ENCODE assay signal across 13 mouse cellular contexts in genomic region chr14:27269836-27270235, GRCm38 (mm10).
DNase-seq lines count a peak whose midpoint lies in the region; ATAC-seq lines count a peak whose summit lies in the region.
"Had no signal": no experiment of that assay in that cellular context is flagged by ENCODE, and none has a peak within 500 bp of the region (broad histone marks: within the 10 kb centered on the region; RNA-seq: fewer than 3 reads in every experiment).

No protein-coding gene starts in this region.

- peaks cover 17% of the 10 kb centered on the region for H3K4me1 ChIP-seq in midbrain, embryonic 11.5 days (ENCODE audit: control insufficient read depth, insufficient read depth, low read length)
- peaks cover 20% of the 10 kb centered on the region for H3K4me1 ChIP-seq in midbrain, embryonic 14.5 days (ENCODE audit: control insufficient read depth, insufficient read depth, low read length)
- no peaks in the 10 kb centered on the region for H3K4me1 ChIP-seq in kidney, embryonic 14.5 days (ENCODE audit: control insufficient read depth, insufficient read depth, low read length)
- peaks cover 11% of the 10 kb centered on the region; the same call in 1 of the 2 replicates for H3K4me1 ChIP-seq in limb, embryonic 10.5 days
- H3K4me1 ChIP-seq: intestine, embryonic 15.5 days had no signal

- H3K4me2 ChIP-seq in midbrain, embryonic 11.5 days = no peak overlapping the region
- H3K4me2 ChIP-seq in midbrain, embryonic 14.5 days (ENCODE audit: low read length) = no peak overlapping the region
- no peak overlapping the region for H3K4me2 ChIP-seq in kidney, embryonic 14.5 days (replicated peaks; ENCODE audit: low read depth, low read length)
- H3K4me2 ChIP-seq: heart, embryonic 15.5 days; intestine, embryonic 15.5 days; midbrain, embryonic 12.5 days; neural tube, embryonic 13.5 days had no signal

- DNase-seq in midbrain, embryonic 11.5 days (ENCODE audit: low spot score, missing footprints) = peak; percentile 23
- DNase-seq in midbrain, embryonic 14.5 days = no peak
- DNase-seq in cerebellum, postnatal 36 days = peak; percentile 80 to 88
- peak; percentile 70 for DNase-seq in left cerebral cortex, adult 11 months (ENCODE audit: low spot score)
- DNase-seq in telencephalon, adult 2 months (ENCODE audit: low read depth, low spot score) = peak; percentile 95
- DNase-seq in lung, postnatal 10 days = no peak
- DNase-seq in limb, embryonic 10.5 days (ENCODE audit: low spot score) = no peak

- no peak overlapping the region for H3K27ac ChIP-seq in midbrain, embryonic 11.5 days (ENCODE audit: low read depth, low read length)
- no peak overlapping the region for H3K27ac ChIP-seq in midbrain, embryonic 14.5 days (replicated peaks; ENCODE audit: low read depth, low read length)
- no peak overlapping the region for H3K27ac ChIP-seq in kidney, embryonic 14.5 days (ENCODE audit: low read depth, low read length)
- H3K27ac ChIP-seq in limb, embryonic 10.5 days = no peak overlapping the region
- H3K27ac ChIP-seq: heart, embryonic 15.5 days; intestine, embryonic 15.5 days; midbrain, embryonic 12.5 days; neural tube, embryonic 13.5 days had no signal

- no peaks in the 10 kb centered on the region for H3K36me3 ChIP-seq in midbrain, embryonic 11.5 days (ENCODE audit: control insufficient read depth, insufficient read depth, low read length)
- no peaks in the 10 kb centered on the region for H3K36me3 ChIP-seq in midbrain, embryonic 14.5 days (ENCODE audit: control insufficient read depth, insufficient read depth, low read length)
- H3K36me3 ChIP-seq in kidney, embryonic 14.5 days (ENCODE audit: control insufficient read depth, insufficient read depth, low read length) = no peaks in the 10 kb centered on the region
- no peaks in the 10 kb centered on the region for H3K36me3 ChIP-seq in limb, embryonic 10.5 days
- H3K36me3 ChIP-seq: heart, embryonic 15.5 days; intestine, embryonic 15.5 days; midbrain, embryonic 12.5 days; neural tube, embryonic 13.5 days had no signal

- H3K4me3 ChIP-seq in midbrain, embryonic 11.5 days (ENCODE audit: low read depth, low read length) = no peak overlapping the region
- H3K4me3 ChIP-seq in midbrain, embryonic 14.5 days (replicated peaks; ENCODE audit: low read depth, low read length) = no peak overlapping the region
- no peak overlapping the region for H3K4me3 ChIP-seq in kidney, embryonic 14.5 days (ENCODE audit: low read length)
- H3K4me3 ChIP-seq in limb, embryonic 10.5 days = no peak overlapping the region
- H3K4me3 ChIP-seq: heart, embryonic 15.5 days; intestine, embryonic 15.5 days; midbrain, embryonic 12.5 days; neural tube, embryonic 13.5 days had no signal

- no peak for ATAC-seq in midbrain, embryonic 11.5 days (ENCODE audit: low FRiP score)
- no peak for ATAC-seq in midbrain, embryonic 14.5 days (ENCODE audit: low FRiP score, low TSS enrichment)
- no peak for ATAC-seq in kidney, embryonic 14.5 days (ENCODE audit: low FRiP score, low TSS enrichment)
- ATAC-seq: intestine, embryonic 15.5 days; Patski had no signal

- WGBS in midbrain, embryonic 11.5 days = 84% methylated on average over 4 of the region's 4 CpGs
- WGBS in midbrain, embryonic 14.5 days = 74% methylated on average over 4 of the region's 4 CpGs
- 63% methylated on average over 4 of the region's 4 CpGs for WGBS in kidney, embryonic 14.5 days
- WGBS in limb, embryonic 10.5 days = 77% methylated on average over 4 of the region's 4 CpGs

- no peaks in the 10 kb centered on the region for H3K27me3 ChIP-seq in midbrain, embryonic 11.5 days (ENCODE audit: control insufficient read depth, insufficient read depth, low read length)
- H3K27me3 ChIP-seq in midbrain, embryonic 14.5 days (ENCODE audit: control insufficient read depth, insufficient read depth, low read length) = no peaks in the 10 kb centered on the region
- H3K27me3 ChIP-seq in kidney, embryonic 14.5 days (ENCODE audit: control insufficient read depth, insufficient read depth, low read length) = no peaks in the 10 kb centered on the region
- H3K27me3 ChIP-seq in limb, embryonic 10.5 days (ENCODE audit: low read depth, poor library complexity, severe bottlenecking) = no peaks in the 10 kb centered on the region
- H3K27me3 ChIP-seq: heart, embryonic 15.5 days; intestine, embryonic 15.5 days; neural tube, embryonic 13.5 days; Patski had no signal

- no peaks in the 10 kb centered on the region for H3K9me3 ChIP-seq in midbrain, embryonic 11.5 days (ENCODE audit: control insufficient read depth, low read length)
- H3K9me3 ChIP-seq in midbrain, embryonic 14.5 days (ENCODE audit: control insufficient read depth, low read length) = no peaks in the 10 kb centered on the region
- no peaks in the 10 kb centered on the region for H3K9me3 ChIP-seq in kidney, embryonic 14.5 days (ENCODE audit: control insufficient read depth, low read length)
- no peaks in the 10 kb centered on the region for H3K9me3 ChIP-seq in limb, embryonic 10.5 days (replicated peaks)
- H3K9me3 ChIP-seq: heart, embryonic 15.5 days; intestine, embryonic 15.5 days; midbrain, embryonic 12.5 days; neural tube, embryonic 13.5 days had no signal

- no peak overlapping the region for H3K9ac ChIP-seq in midbrain, embryonic 11.5 days (ENCODE audit: low read length)
- H3K9ac ChIP-seq in midbrain, embryonic 14.5 days (replicated peaks; ENCODE audit: low read length) = no peak overlapping the region
- H3K9ac ChIP-seq in kidney, embryonic 14.5 days (ENCODE audit: low read depth, low read length) = no peak overlapping the region
- H3K9ac ChIP-seq: heart, embryonic 15.5 days; intestine, embryonic 15.5 days; midbrain, embryonic 12.5 days; neural tube, embryonic 13.5 days had no signal

Comparison
In these comparisons a context has a peak if more than half of its experiments do, and no peak if none do; other contexts are left out.
1. DNase-seq: peak in midbrain, embryonic 11.5 days (single experiment), cerebellum, postnatal 36 days (2 of 2), left cerebral cortex, adult 11 months (single experiment) and telencephalon, adult 2 months (single experiment); none in midbrain, embryonic 14.5 days (single experiment), lung, postnatal 10 days (single experiment) and limb, embryonic 10.5 days (single experiment).